Mouse (Mus musculus): Measurements from ENCODE around the gene Gm6408. TPM values are rescaled to one million over a fixed set of nuclear protein-coding genes. Genes with fewer than 3 reads are reported as not detected.

Gene Gm6408
- total RNA-seq, 4 experiments from 2014 or later = not detected

Other genes starting within 250 kb of the Gm6408 start
- 10 to 100 TPM; 23.8 to 26.9 (median 25.3) TPM for gene Wasf3, start 97.0 kb upstream of the Gm6408 start, total RNA-seq (2022)
- gene Gm6370, start 9.4 kb downstream of the Gm6408 start, total RNA-seq (2022) = not detected
- gene 4930449I24Rik, start 20.4 kb downstream of the Gm6408 start, total RNA-seq (2022) = not detected
- gene Gm3402, start 32.2 kb downstream of the Gm6408 start, total RNA-seq (2022) = not detected
- not detected for gene Gm3404, start 43.8 kb downstream of the Gm6408 start, total RNA-seq (2022)
- gene Gm3409, start 55.7 kb downstream of the Gm6408 start, total RNA-seq (2022) = not detected
- not detected for gene Gm3415, start 74.2 kb downstream of the Gm6408 start, total RNA-seq (2022)
- under 1 TPM in 1 of 4 experiments, not detected in 3; 0.32 TPM for gene Gpr12, start 103.3 kb downstream of the Gm6408 start, total RNA-seq (2022)

All from adrenal gland, adult 8-10 months (tissue).